Mouse (Mus musculus) hindbrain, embryonic 15.5 days (tissue): ENCODE measurements around the gene Rusc1. TPM values are rescaled to one million over a fixed set of nuclear protein-coding genes. Genes with fewer than 3 reads are reported as not detected.

Experiments used
- ATAC-seq: fragments of 200-750 bp; cut with Nextera tagmentation; 2 replicates; pipeline ENCODE4 v1.8.0; 2017; ENCODE audit warnings: low read depth, moderate number of reproducible peaks, moderate TSS enrichment; ENCODE audit not compliant: low FRiP score
- H3K27ac ChIP-seq: fragments of 300-500 bp; sonication (generic); replicated peaks from 2 replicates; pipeline ENCODE4 v1.5.1; 2015; ENCODE audit warnings: mild to moderate bottlenecking, inconsistent platforms
- H3K27me3 ChIP-seq: fragments of 300-500 bp; sonication (generic); 2 replicates; pipeline ENCODE4 v1.6.1; 2015; ENCODE audit warnings: control low read depth, inconsistent platforms
- H3K36me3 ChIP-seq: fragments of 300-500 bp; sonication (generic); 2 replicates; pipeline ENCODE4 v1.6.1; 2015; ENCODE audit warnings: control low read depth, inconsistent platforms
- H3K4me1 ChIP-seq: fragments of 300-500 bp; sonication (generic); replicated peaks from 2 replicates; pipeline ENCODE4 v1.6.1; 2015; ENCODE audit warnings: control low read depth, inconsistent platforms
- H3K4me2 ChIP-seq: fragments of 300-500 bp; sonication (generic); 2 replicates; pipeline ENCODE4 v1.6.1; 2015; ENCODE audit warnings: moderate library complexity, mild to moderate bottlenecking, inconsistent platforms
- H3K4me3 ChIP-seq: fragments of 300-500 bp; sonication (generic); 2 replicates; pipeline ENCODE4 v1.5.1; 2015; ENCODE audit warnings: mild to moderate bottlenecking, inconsistent platforms
- H3K9ac ChIP-seq: fragments of 300-500 bp; sonication (generic); 2 replicates; pipeline ENCODE4 v1.6.1; 2015; ENCODE audit warnings: inconsistent platforms
- H3K9me3 ChIP-seq: fragments of 300-500 bp; sonication (generic); 2 replicates; pipeline ENCODE4 v1.6.1; 2016; ENCODE audit warnings: control low read depth, inconsistent platforms
- WGBS: fragments of 180-500 bp; shearing (Covaris S2); methylation state at CpG from one replicate; pipeline ENCODE4 v1.1.7; 2015; 5-methylcytosine and 5-hydroxymethylcytosine counted together
- polyA plus RNA-seq: library from polyadenylated mRNA; unstranded; fragments of >200 nt; fragmentation: Nextera tagmentation; extraction: Ambion mirVana; gene quantifications from 2 replicates; pipeline ENCODE4 v1.2.1, GENCODE M21; 2015

Rusc1 gene
- polyA plus RNA-seq, 1 experiment from 2014 or later: 120 TPM

GRCm38 (mm10) chr3:89108146-89108545 lies 15.0 kb upstream of the Rusc1 start:
- Histone ChIP-seq H3K4me1 (no peaks in the 10 kb centered on the region), H3K27me3 (no peaks in the 10 kb centered on the region), H3K36me3 (no peaks in the 10 kb centered on the region), H3K27ac (no peak overlapping the region), H3K9me3 (no peaks in the 10 kb centered on the region), H3K9ac (no peak overlapping the region), H3K4me2 (no peak overlapping the region), H3K4me3 (no peak overlapping the region)
- WGBS: 75% methylated on average over 1 of the region's 1 CpGs
- no peak for ATAC-seq

GRCm38 (mm10) chr3:89107545-89107944 lies 14.4 kb upstream of the Rusc1 start:
- no peaks in the 10 kb centered on the region for H3K9me3 ChIP-seq
- no peak overlapping the region for H3K9ac ChIP-seq
- ATAC-seq: no peak
- H3K27me3 ChIP-seq: no peaks in the 10 kb centered on the region
- H3K36me3 ChIP-seq: no peaks in the 10 kb centered on the region
- H3K4me1 ChIP-seq: peaks cover 4% of the 10 kb centered on the region
- no peak overlapping the region for H3K27ac ChIP-seq
- no peak overlapping the region for H3K4me2 ChIP-seq
- 78% methylated on average over 3 of the region's 3 CpGs for WGBS
- no peak overlapping the region for H3K4me3 ChIP-seq

- ATAC-seq: no peak
- no peaks in the 10 kb centered on the region for H3K27me3 ChIP-seq
- H3K9me3 ChIP-seq: no peaks in the 10 kb centered on the region
- H3K4me2 ChIP-seq: no peak overlapping the region
- H3K27ac ChIP-seq: no peak overlapping the region
- H3K4me3 ChIP-seq: no peak overlapping the region
- no peak overlapping the region for H3K9ac ChIP-seq
- H3K4me1 ChIP-seq: peaks cover 8% of the 10 kb centered on the region
- H3K36me3 ChIP-seq: no peaks in the 10 kb centered on the region
These were observed 13.8 kb upstream of the Rusc1 start for GRCm38 (mm10) chr3:89106881-89107280.

GRCm38 (mm10) chr3:89103291-89103595 lies 10.1 kb upstream of the Rusc1 start:
- no peak for ATAC-seq
- H3K9ac ChIP-seq: no peak overlapping the region
- H3K4me2 ChIP-seq: no peak overlapping the region
- H3K36me3 ChIP-seq: peaks cover 2% of the 10 kb centered on the region; the same call in 1 of the 2 replicates
- H3K4me1 ChIP-seq: peaks cover 36% of the 10 kb centered on the region
- H3K4me3 ChIP-seq: no peak overlapping the region
- H3K9me3 ChIP-seq: no peaks in the 10 kb centered on the region
- WGBS: 75% methylated on average over 4 of the region's 4 CpGs
- H3K27ac ChIP-seq: 0 out of 2 replicates have a peak overlapping the region, but pooled peaks have one; percentile 86
- no peaks in the 10 kb centered on the region for H3K27me3 ChIP-seq

- Histone ChIP-seq H3K4me2 (peak overlapping the region; percentile 57), H3K36me3 (peaks cover 6% of the 10 kb centered on the region; the same call in 1 of the 2 replicates), H3K9me3 (no peaks in the 10 kb centered on the region), H3K4me3 (peak overlapping the region; percentile 56), H3K4me1 (peaks cover 39% of the 10 kb centered on the region), H3K9ac (no peak overlapping the region), H3K27ac (peak overlapping the region; percentile 86), H3K27me3 (no peaks in the 10 kb centered on the region)
- 68% methylated on average over 12 of the region's 12 CpGs for WGBS
- no peak for ATAC-seq
These were observed 9.6 kb upstream of the Rusc1 start for GRCm38 (mm10) chr3:89102495-89103290.

GRCm38 (mm10) chr3:89101812-89102494 lies 8.8 kb upstream of the Rusc1 start, which contains the start of gene Fdps:
Gene Fdps, minus strand, starts transcription at chr3:89101959.
- Histone ChIP-seq H3K9ac (peak within 1 kb of the TSS; percentile 59), H3K36me3 (peaks cover 12% of the 10 kb centered on the region), H3K4me1 (peaks cover 39% of the 10 kb centered on the region), H3K27me3 (no peaks in the 10 kb centered on the region), H3K4me3 (peak within 1 kb of the TSS; percentile 56), H3K4me2 (peak within 1 kb of the TSS; percentile 91), H3K27ac (peak within 1 kb of the TSS; percentile 86), H3K9me3 (no peaks in the 10 kb centered on the region)
- under 1% methylated on average over 26 of the region's 26 CpGs for WGBS
- peak; percentile 99 for ATAC-seq

- peak; percentile 32 for ATAC-seq
- 0% methylated on average over 19 of the region's 19 CpGs for WGBS
- H3K4me3 ChIP-seq: peak overlapping the region; percentile 56
- no peaks in the 10 kb centered on the region for H3K9me3 ChIP-seq
- peak overlapping the region; percentile 59 for H3K9ac ChIP-seq
- peak overlapping the region; percentile 91 for H3K4me2 ChIP-seq
- H3K27ac ChIP-seq: peak overlapping the region; percentile 77
- peaks cover 15% of the 10 kb centered on the region for H3K36me3 ChIP-seq
- no peaks in the 10 kb centered on the region for H3K27me3 ChIP-seq
- peaks cover 39% of the 10 kb centered on the region for H3K4me1 ChIP-seq
These were observed 8.3 kb upstream of the Rusc1 start for GRCm38 (mm10) chr3:89101459-89101811.

GRCm38 (mm10) chr3:89100811-89101210 lies 7.7 kb upstream of the Rusc1 start, which contains the start of gene Gm43738:
Gene Gm43738, minus strand, starts transcription at chr3:89101099.
- Histone ChIP-seq H3K9ac (peak within 1 kb of the TSS; percentile 59), H3K27ac (peak within 1 kb of the TSS; percentile 77), H3K4me1 (peaks cover 39% of the 10 kb centered on the region), H3K9me3 (no peaks in the 10 kb centered on the region), H3K4me3 (peak within 1 kb of the TSS; percentile 56), H3K36me3 (peaks cover 17% of the 10 kb centered on the region), H3K4me2 (peak within 1 kb of the TSS; percentile 91), H3K27me3 (no peaks in the 10 kb centered on the region)
- ATAC-seq: no peak
- 29% methylated on average over 7 of the region's 7 CpGs for WGBS

GRCm38 (mm10) chr3:89094021-89094420 lies 910 bp upstream of the Rusc1 start:
- Histone ChIP-seq H3K4me2 (no peak overlapping the region), H3K27ac (no peak overlapping the region), H3K27me3 (no peaks in the 10 kb centered on the region), H3K9ac (no peak overlapping the region), H3K36me3 (peaks cover 36% of the 10 kb centered on the region), H3K9me3 (no peaks in the 10 kb centered on the region), H3K4me3 (no peak overlapping the region), H3K4me1 (peaks cover 45% of the 10 kb centered on the region)
- 91% methylated on average over 10 of the region's 10 CpGs for WGBS
- no peak for ATAC-seq

- H3K4me3 ChIP-seq: peak overlapping the region; percentile 88
- H3K9me3 ChIP-seq: no peaks in the 10 kb centered on the region
- H3K9ac ChIP-seq: peak overlapping the region; percentile 87
- H3K4me2 ChIP-seq: peak overlapping the region; percentile 76
- peaks cover 42% of the 10 kb centered on the region for H3K36me3 ChIP-seq
- H3K27ac ChIP-seq: peak overlapping the region; percentile 81
- WGBS: 11% methylated on average over 11 of the region's 11 CpGs
- H3K4me1 ChIP-seq: peaks cover 44% of the 10 kb centered on the region
- H3K27me3 ChIP-seq: no peaks in the 10 kb centered on the region
- ATAC-seq: peak; percentile 32
These were observed 511 bp downstream of the Rusc1 start for GRCm38 (mm10) chr3:89092509-89093090.

GRCm38 (mm10) chr3:89091811-89092508 lies 1.2 kb downstream of the Rusc1 start:
- Histone ChIP-seq H3K27ac (peak overlapping the region; percentile 81), H3K9me3 (no peaks in the 10 kb centered on the region), H3K4me1 (peaks cover 46% of the 10 kb centered on the region), H3K36me3 (peaks cover 40% of the 10 kb centered on the region), H3K27me3 (no peaks in the 10 kb centered on the region), H3K9ac (peak overlapping the region; percentile 87), H3K4me3 (peak overlapping the region; percentile 88), H3K4me2 (peak overlapping the region; percentile 76)
- no peak for ATAC-seq
- WGBS: 8% methylated on average over 20 of the region's 20 CpGs
